Mouse (Mus musculus) left cerebral cortex, adult 8-10 months (tissue): ENCODE results near the gene Tnr. TPM values are rescaled to one million over a fixed set of nuclear protein-coding genes. Genes with fewer than 3 reads are reported as not detected.

Source experiments
- DNase-seq, 2 experiments: peaks; one replicate each; pipeline ENCODE4 v3.0.0; 2022; ENCODE audit warnings: low spot score in 2 of 2
- total RNA-seq, 4 experiments: library from RNA; stranded (reverse); gene quantifications; 2 replicates each; pipeline ENCODE4 v1.2.4; 2022

Gene Tnr
- 100 to 1,000 TPM; 102 to 128 (median 106) TPM for total RNA-seq

DNA sequence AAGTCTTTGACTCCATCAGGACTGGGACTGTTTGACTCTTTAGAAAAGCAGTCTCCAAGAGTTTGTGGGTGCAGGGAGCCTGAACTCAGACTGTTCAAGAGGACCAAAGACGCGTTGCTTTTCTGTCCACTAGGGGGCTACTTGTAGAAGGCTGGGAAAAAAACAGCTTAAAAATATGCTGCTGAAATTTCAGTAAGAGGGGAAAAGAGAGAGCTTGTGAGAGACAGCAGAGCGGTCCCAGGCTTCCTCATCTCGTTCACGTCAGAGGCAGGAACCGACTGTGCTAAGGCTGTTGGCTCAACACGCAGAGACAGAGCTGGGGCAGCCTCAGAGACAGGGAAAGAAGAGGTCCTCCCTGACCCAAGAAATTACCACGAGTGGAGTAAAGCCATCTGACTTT is at the start of gene Tnr:
TSS of gene Tnr (plus strand) at position 192 of the 400 bp plus-strand sequence.
- DNase-seq, result peak; percentile 54 to 73

DNA sequence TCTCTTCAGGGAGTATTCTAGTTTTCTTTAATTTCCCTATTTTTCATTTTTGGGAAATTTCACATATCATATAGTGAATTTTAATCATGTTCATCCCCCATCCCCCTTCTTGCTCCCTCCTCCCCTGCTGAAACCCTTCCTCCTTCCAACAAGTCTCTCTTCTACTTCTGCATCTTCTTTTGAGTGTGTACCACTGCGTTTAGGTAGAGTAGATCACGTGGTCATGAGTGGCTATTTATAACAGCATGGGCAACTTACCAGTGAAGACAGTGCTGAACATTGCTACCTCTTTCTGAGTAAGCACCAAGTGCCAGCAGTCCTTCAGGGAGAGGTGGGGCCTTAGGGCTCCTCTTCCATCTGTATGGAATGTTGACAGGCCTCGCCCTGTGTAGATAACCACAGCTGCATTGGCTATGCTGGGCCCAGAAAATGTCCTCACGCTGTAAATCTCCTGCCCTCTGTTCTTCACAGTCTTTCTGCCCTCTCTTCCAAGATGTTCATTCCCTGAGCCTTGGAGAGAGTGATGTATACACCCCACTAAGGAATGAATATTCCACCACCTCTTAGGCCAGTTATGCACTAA is 33.6 kb upstream of the Tnr start:
- DNase-seq, result no peak

DNA sequence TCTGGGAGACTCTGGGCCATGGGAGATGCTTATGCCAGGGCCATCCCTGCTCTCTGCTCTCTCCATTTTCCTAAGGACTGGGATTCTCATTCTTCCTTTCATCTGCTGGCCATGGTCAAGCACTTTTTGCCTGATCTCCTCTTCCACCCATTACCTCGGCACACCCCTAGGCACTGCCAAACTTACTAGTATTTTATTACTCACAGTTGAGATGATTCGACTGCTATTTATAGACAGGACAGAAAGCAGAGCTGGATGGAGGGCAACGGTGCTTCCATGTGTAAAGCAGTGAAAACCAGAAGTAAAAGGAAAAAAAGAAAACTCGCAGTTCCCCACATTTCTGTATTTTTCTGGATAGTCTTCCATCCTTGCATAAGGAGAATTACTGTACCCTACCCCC is 31.0 kb upstream of the Tnr start:
- no peak for DNase-seq

- no peak for DNase-seq
Measured at GRCm38 (mm10) chr1:159493720-159494499, 29.7 kb upstream of the Tnr start.

DNA sequence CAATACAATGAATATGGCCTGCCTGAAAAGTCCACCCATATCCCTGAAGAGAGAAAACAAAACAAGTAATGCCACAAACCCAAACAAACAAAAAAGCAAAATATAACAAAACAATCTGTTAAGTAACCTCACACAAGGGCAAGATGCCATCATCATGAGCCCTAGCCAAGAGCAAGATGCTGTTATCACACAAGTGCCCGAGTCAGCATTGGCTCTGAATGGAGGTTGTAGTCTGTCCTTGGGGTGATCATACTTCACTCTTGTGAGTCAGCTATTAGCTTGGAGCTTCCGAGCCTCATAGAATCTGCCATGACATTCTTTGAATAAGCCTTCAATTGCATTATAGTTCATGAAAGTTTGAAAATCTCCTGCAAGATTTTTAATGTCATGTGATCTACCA is 25.3 kb upstream of the Tnr start:
- no peak for DNase-seq

GRCm38 (mm10) chr1:159499806-159500460 is 23.6 kb upstream of the Tnr start:
- peak; percentile 18 to 36 for DNase-seq

- DNase-seq, result no peak
Measured at GRCm38 (mm10) chr1:159501911-159502310, 21.7 kb upstream of the Tnr start.

GRCm38 (mm10) chr1:159510667-159511066 is 12.9 kb upstream of the Tnr start:
- no peak for DNase-seq

DNA sequence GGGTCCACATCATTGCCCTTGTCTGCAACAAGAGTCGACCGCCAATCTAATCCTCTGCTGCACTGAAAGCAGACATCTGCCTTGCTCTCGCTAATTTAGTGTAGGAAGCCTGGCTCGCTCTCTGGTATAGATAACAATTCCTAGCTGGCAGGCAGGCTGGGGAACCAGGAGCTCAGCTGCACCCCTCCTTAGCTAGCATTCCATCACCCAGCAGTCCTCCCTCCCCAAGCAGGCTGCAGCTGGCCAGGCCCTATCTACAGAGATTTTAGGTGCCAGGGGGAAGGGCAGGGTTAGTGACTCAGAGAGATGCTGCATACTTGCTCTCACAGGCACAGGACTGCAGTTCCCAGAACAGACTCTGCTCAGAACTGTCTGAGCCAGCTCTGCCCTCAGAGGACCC is 5.9 kb upstream of the Tnr start:
- peak; percentile 27 to 59 for DNase-seq

DNA sequence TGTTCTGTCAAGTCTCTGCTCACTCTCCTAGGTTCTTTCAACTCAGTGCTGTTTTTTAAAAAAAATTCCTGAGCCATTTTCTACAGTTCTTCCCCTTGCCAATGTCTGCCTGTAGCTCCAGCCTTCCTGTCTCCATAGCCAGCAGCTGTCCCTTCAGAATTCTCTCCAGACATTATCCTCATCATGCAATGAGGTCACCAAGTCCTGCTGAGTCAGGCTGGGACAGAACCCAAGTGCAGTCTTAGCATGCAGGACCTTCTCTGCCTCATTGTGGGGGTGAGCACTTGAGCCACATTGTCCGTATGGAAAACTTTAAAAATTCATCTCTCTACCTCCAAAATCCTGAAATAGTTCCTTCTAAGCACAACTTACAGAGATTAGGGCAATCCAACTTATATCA is 4.4 kb upstream of the Tnr start:
- DNase-seq, result no peak

- no peak for DNase-seq
Measured at GRCm38 (mm10) chr1:159523069-159523468, 500 bp upstream of the Tnr start.

GRCm38 (mm10) chr1:159524051-159524549 is 531 bp downstream of the Tnr start:
- DNase-seq, result peak; percentile 28 to 49

- DNase-seq, result peak in 1 of 2 experiments; percentile 31
Measured at GRCm38 (mm10) chr1:159532841-159533569, 9.4 kb downstream of the Tnr start.

- DNase-seq, result no peak
Measured at GRCm38 (mm10) chr1:159535582-159535981, 12.0 kb downstream of the Tnr start.

DNA sequence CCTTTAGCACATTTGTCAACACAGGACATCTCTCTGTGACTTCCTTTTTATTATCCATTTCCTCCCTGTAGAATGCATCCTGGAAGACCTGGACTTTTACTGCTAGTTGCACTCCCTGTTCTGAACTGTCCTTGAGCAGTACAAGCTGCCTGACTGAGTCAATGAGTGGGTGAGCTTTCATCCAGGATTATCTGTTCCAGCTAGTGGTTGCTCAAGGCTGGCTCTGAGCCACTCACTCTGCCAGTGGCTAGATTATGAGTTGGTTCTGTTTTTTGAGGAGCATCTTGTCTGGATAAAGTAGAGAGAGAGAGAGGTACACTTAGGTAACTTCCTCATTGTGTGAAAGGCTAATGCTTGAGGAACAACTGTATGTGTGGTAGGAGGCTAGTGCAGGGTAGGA is 14.0 kb downstream of the Tnr start:
- no peak for DNase-seq

DNA sequence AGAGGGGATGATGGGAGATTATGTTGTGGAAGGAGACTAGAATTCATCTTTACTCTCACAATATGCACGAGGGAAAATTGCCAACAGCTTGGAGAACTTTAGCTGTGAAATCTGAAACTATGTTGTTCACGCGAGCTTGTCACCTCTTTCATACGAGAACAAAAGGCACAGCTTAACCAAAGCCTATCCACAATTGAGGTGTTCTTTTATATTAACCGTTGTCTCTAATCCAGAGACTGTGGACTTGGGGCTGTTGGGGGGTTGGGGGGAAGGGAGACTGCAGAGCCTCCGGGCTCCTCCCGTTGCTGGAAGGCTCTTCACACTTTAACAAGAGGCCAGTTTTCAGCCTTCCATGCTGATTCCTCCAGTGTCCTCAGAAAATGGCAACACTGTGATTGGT is 14.5 kb downstream of the Tnr start:
- DNase-seq, result no peak

GRCm38 (mm10) chr1:159545470-159546145 is 22.0 kb downstream of the Tnr start:
- no peak for DNase-seq

DNA sequence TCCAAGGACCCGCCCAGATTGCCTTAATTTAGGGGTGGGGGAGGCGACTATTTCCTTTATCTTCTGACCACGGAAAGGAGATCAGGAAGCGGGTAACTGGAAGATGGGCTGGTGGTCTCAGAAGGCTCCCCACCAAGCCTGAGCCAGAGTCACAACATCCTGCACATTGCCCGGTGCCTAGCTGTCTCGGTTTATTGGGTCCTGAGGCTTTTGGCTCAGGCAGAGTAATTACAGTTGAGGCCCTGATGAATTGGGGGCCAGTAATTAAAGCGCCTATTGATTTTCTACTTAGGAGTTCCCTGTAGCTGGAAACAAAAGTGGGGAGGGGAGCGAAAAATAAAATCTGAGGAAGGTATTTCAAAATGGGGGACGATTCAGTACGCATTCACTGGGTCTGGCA is 27.5 kb downstream of the Tnr start:
- no peak for DNase-seq

DNA sequence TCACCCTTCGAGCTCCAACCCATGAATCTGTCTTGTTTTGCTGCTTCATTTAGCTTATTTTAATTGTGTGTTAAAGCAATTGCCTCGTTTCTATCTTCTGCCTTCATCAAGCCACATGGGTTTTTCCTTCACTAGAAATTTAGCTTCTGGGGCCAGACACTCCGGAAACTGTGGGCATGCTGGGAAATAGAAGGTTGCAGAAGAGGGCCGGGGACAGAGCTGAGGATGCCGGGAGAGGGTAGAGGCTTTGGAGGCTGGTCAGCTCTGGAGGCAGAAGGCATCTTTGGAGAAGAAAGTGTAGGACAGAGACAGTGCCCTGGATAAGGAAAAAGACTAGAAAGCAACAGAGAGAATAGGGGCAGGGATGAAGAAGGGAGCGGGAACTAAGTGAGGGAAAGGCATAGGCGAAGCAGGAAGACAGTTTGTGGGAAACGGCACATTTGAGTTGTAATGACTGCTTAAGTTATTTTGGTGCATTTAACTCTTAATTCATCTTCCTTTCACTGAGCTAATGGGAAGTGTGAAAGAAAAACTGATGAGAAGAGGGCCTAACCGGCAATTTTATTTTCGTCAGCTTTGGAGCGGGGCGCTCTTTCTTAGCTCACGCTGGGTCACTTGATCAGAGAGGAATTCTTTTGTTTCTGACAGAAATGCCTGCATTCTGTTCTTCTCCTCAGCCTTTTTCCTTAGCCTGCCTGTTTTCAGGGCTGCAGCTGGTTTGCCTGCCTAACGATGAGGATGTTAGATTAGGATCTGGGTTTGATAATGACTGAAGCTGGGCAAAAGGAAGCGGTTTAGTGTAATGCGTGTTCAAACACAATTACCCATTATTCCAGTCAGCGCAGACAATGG is 28.2 kb downstream of the Tnr start:
- no peak for DNase-seq

DNA sequence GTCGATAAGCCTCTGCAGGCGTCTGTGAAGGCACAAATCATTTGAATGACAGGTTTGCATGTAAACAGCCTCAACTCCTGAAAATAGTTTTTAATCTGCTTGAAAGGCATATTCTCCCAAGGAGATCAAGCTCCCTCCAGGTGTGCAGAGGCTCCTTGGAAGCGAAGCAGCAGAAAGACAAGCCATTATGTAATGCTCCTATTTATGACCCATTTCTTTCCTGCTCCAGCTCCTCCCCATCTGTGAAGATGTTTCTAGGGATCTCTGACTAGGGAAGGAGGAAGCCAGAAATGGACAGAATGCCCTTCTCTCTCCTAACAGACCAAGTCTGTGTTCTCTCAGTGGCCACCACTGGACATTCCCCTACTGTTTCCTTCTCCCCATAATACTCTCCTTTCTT is 38.0 kb downstream of the Tnr start:
- no peak for DNase-seq
